Mouse (Mus musculus) CH12.LX (cell line): ENCODE data around the gene Cchcr1.

ENCODE experiments used
- CHD2 ChIP-seq: IDR thresholded peaks from 2 replicates; pipeline ENCODE4 v1.6.1; 2011; ENCODE audit warnings: low read length, improper control_type of control experiment
- EP300 ChIP-seq: IDR thresholded peaks from 2 replicates; pipeline ENCODE4 v1.6.1; 2011; ENCODE audit warnings: low read length, improper control_type of control experiment
- MAZ ChIP-seq: IDR thresholded peaks from 2 replicates; pipeline ENCODE4 v1.6.1; 2012; ENCODE audit warnings: low read depth, mild to moderate bottlenecking, inconsistent platforms, low read length, improper control_type of control experiment, moderate library complexity
- MXI1 ChIP-seq: IDR thresholded peaks from 2 replicates; pipeline ENCODE4 v1.6.1; 2011; ENCODE audit warnings: mild to moderate bottlenecking, low read depth, low read length, improper control_type of control experiment
- POLR2A ChIP-seq: IDR thresholded peaks from 2 replicates; pipeline ENCODE4 v1.6.1; 2011; ENCODE audit warnings: low read depth, mild to moderate bottlenecking, improper control_type of control experiment, low read length
- SMC3 ChIP-seq: IDR thresholded peaks from 2 replicates; pipeline ENCODE4 v1.6.1; 2011; ENCODE audit warnings: low read depth, low read length, improper control_type of control experiment

DNA sequence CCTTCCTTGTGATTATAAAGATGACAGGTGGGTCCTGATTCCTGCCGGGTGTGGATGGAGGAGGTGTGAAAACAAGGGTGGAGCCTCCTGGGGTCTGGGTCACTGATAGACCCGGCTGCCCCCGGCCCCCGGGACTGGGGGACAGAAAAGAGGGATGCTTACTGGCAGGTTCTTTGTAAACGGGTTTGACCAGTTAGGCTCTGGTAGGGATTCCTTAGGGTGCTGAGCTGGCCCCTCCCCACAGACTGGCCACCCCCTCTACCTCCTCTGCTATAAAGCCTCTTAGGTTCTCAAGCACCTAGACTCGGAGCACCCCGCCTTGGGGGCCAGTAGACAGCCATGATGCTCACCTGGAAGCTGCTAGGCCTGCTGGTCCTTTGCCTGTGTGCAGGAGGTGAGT is 16.0 kb downstream of the Cchcr1 start, which contains the start of gene Psors1c2:
- TF ChIP-seq POLR2A (no peak), CHD2 (no peak), SMC3 (no peak), EP300 (no peak), MXI1 (no peak), MAZ (no peak)
